Mouse (Mus musculus) thymus, postnatal 25 days (tissue): Measurements from ENCODE around the gene Rgs10.
"Not testable (repeated sequence)": the region's sequence is repeated elsewhere in the genome, so short reads cannot be mapped to it uniquely, and the experiment has no call there.

Experiments
- DNase-seq: peaks from one replicate; pipeline ENCODE4 v3.0.0; 2022

The Rgs10 gene

GRCm38 (mm10) chr7:128369366-128369765 lies 49.2 kb downstream of the Rgs10 start:
- DNase-seq: peak; percentile 38

- peak; percentile 41 for DNase-seq
Measured at GRCm38 (mm10) chr7:128368828-128369227, 49.7 kb downstream of the Rgs10 start.

- no peak for DNase-seq
Measured at GRCm38 (mm10) chr7:128366654-128367053, 51.9 kb downstream of the Rgs10 start.

- no peak for DNase-seq
Measured at GRCm38 (mm10) chr7:128365096-128365715, 53.4 kb downstream of the Rgs10 start.

GRCm38 (mm10) chr7:128364526-128364925 lies 54.0 kb downstream of the Rgs10 start:
- no peak for DNase-seq

- no peak for DNase-seq
Measured at GRCm38 (mm10) chr7:128363806-128364205, 54.8 kb downstream of the Rgs10 start.

GRCm38 (mm10) chr7:128362916-128363315 lies 55.6 kb downstream of the Rgs10 start:
- no peak for DNase-seq

GRCm38 (mm10) chr7:128359741-128360140 lies 58.8 kb downstream of the Rgs10 start:
- DNase-seq: peak; percentile 70

GRCm38 (mm10) chr7:128359164-128359563 lies 59.4 kb downstream of the Rgs10 start:
- DNase-seq: no peak

GRCm38 (mm10) chr7:128358741-128359140 lies 59.8 kb downstream of the Rgs10 start:
- DNase-seq: no peak

GRCm38 (mm10) chr7:128356868-128357755 lies 61.4 kb downstream of the Rgs10 start:
- peak; percentile 6 for DNase-seq

GRCm38 (mm10) chr7:128355463-128355862 lies 63.1 kb downstream of the Rgs10 start:
- no peak for DNase-seq

- no peak for DNase-seq
Measured at GRCm38 (mm10) chr7:128352721-128353120, 65.8 kb downstream of the Rgs10 start.

- no peak for DNase-seq
Measured at GRCm38 (mm10) chr7:128351176-128351575, 67.4 kb downstream of the Rgs10 start.

GRCm38 (mm10) chr7:128350316-128350715 lies 68.2 kb downstream of the Rgs10 start:
- no peak for DNase-seq

- no peak for DNase-seq
Measured at GRCm38 (mm10) chr7:128349751-128350150, 68.8 kb downstream of the Rgs10 start.

- no peak for DNase-seq
Measured at GRCm38 (mm10) chr7:128348608-128349007, 70.0 kb downstream of the Rgs10 start.

GRCm38 (mm10) chr7:128346991-128347390 lies 71.6 kb downstream of the Rgs10 start:
- DNase-seq: no peak

GRCm38 (mm10) chr7:128346522-128346921 lies 72.0 kb downstream of the Rgs10 start:
- DNase-seq: no peak

- no peak for DNase-seq
Measured at GRCm38 (mm10) chr7:128345691-128346090, 72.9 kb downstream of the Rgs10 start.

GRCm38 (mm10) chr7:128344928-128345653 lies 73.5 kb downstream of the Rgs10 start:
- DNase-seq: peak; percentile 69

GRCm38 (mm10) chr7:128344488-128344887 lies 74.1 kb downstream of the Rgs10 start:
- DNase-seq: no peak

GRCm38 (mm10) chr7:128342691-128343090 lies 75.9 kb downstream of the Rgs10 start:
- not testable (repeated sequence) for DNase-seq
